Mouse (Mus musculus): ENCODE data around the gene Bcl11b. TPM values are rescaled to one million over a fixed set of nuclear protein-coding genes. Genes with fewer than 3 reads are reported as not detected.

The Bcl11b gene
- polyA plus RNA-seq, 1 experiment: 0.60 TPM

- WGBS: 67% methylated on average over 14 of the region's 14 CpGs
- no peak overlapping the region for H3K4me3 ChIP-seq (replicated peaks; ENCODE audit: control insufficient read depth, low read depth, low read length)
- H3K4me1 ChIP-seq (ENCODE audit: control insufficient read depth, insufficient read depth, low read length): no peaks in the 10 kb centered on the region
- H3K27ac ChIP-seq (ENCODE audit: control insufficient read depth, insufficient read depth, low read depth, low read length, poor library complexity): no peak overlapping the region
- TF ChIP-seq POLR2A (IDR thresholded peaks at IDR 0.05; ENCODE audit: borderline replicate concordance, control insufficient read depth, low read depth, low read length) (no peak), CTCF (IDR thresholded peaks at IDR 0.05; ENCODE audit: control insufficient read depth, insufficient read depth, low read length) (no peak)
Measured at GRCm38 (mm10) chr12:107964396-107965085, 38.9 kb downstream of the Bcl11b start.

GRCm38 (mm10) chr12:107962852-107963251 lies 40.5 kb downstream of the Bcl11b start:
- H3K4me1 ChIP-seq (ENCODE audit: control insufficient read depth, insufficient read depth, low read length): no peaks in the 10 kb centered on the region
- TF ChIP-seq CTCF (IDR thresholded peaks at IDR 0.05; ENCODE audit: control insufficient read depth, insufficient read depth, low read length): no peak
- no peak for TF ChIP-seq POLR2A (IDR thresholded peaks at IDR 0.05; ENCODE audit: borderline replicate concordance, control insufficient read depth, low read depth, low read length)

GRCm38 (mm10) chr12:107961843-107962242 lies 41.6 kb downstream of the Bcl11b start:
- TF ChIP-seq CTCF (IDR thresholded peaks at IDR 0.05; ENCODE audit: control insufficient read depth, insufficient read depth, low read length): no peak
- no peak for TF ChIP-seq POLR2A (IDR thresholded peaks at IDR 0.05; ENCODE audit: borderline replicate concordance, control insufficient read depth, low read depth, low read length)
- no peaks in the 10 kb centered on the region for H3K4me1 ChIP-seq (ENCODE audit: control insufficient read depth, insufficient read depth, low read length)
- 62% methylated on average over 15 of the region's 15 CpGs for WGBS

More at GRCm38 (mm10) chr12:107962852-107963251, 40.5 kb downstream of the Bcl11b start:
- WGBS: 32% methylated on average over 7 of the region's 7 CpGs
- no peak overlapping the region for H3K27ac ChIP-seq (ENCODE audit: control insufficient read depth, insufficient read depth, low read depth, low read length, poor library complexity)
- no peak overlapping the region for H3K4me3 ChIP-seq (replicated peaks; ENCODE audit: control insufficient read depth, low read depth, low read length)

GRCm38 (mm10) chr12:107960789-107961491 lies 42.5 kb downstream of the Bcl11b start:
- no peaks in the 10 kb centered on the region for H3K4me1 ChIP-seq (ENCODE audit: control insufficient read depth, insufficient read depth, low read length)
- TF ChIP-seq POLR2A (IDR thresholded peaks at IDR 0.05; ENCODE audit: borderline replicate concordance, control insufficient read depth, low read depth, low read length) (no peak), CTCF (IDR thresholded peaks at IDR 0.05; ENCODE audit: control insufficient read depth, insufficient read depth, low read length) (no peak)
- 51% methylated on average over 12 of the region's 12 CpGs for WGBS

More at GRCm38 (mm10) chr12:107961843-107962242, 41.6 kb downstream of the Bcl11b start:
- Histone ChIP-seq H3K4me3 (replicated peaks; ENCODE audit: control insufficient read depth, low read depth, low read length) (no peak overlapping the region), H3K27ac (ENCODE audit: control insufficient read depth, insufficient read depth, low read depth, low read length, poor library complexity) (no peak overlapping the region)

GRCm38 (mm10) chr12:107960365-107960764 lies 43.0 kb downstream of the Bcl11b start:
- Histone ChIP-seq H3K4me1 (ENCODE audit: control insufficient read depth, insufficient read depth, low read length) (no peaks in the 10 kb centered on the region), H3K4me3 (replicated peaks; ENCODE audit: control insufficient read depth, low read depth, low read length) (no peak overlapping the region), H3K27ac (ENCODE audit: control insufficient read depth, insufficient read depth, low read depth, low read length, poor library complexity) (no peak overlapping the region)
- WGBS: 82% methylated on average over 14 of the region's 14 CpGs
- no peak for TF ChIP-seq CTCF (IDR thresholded peaks at IDR 0.05; ENCODE audit: control insufficient read depth, insufficient read depth, low read length)
- TF ChIP-seq POLR2A (IDR thresholded peaks at IDR 0.05; ENCODE audit: borderline replicate concordance, control insufficient read depth, low read depth, low read length): no peak

More at GRCm38 (mm10) chr12:107960789-107961491, 42.5 kb downstream of the Bcl11b start:
- Histone ChIP-seq H3K4me3 (replicated peaks; ENCODE audit: control insufficient read depth, low read depth, low read length) (no peak overlapping the region), H3K27ac (ENCODE audit: control insufficient read depth, insufficient read depth, low read depth, low read length, poor library complexity) (no peak overlapping the region)

- no peak overlapping the region for H3K4me3 ChIP-seq (replicated peaks; ENCODE audit: control insufficient read depth, low read depth, low read length)
- no peak overlapping the region for H3K27ac ChIP-seq (ENCODE audit: control insufficient read depth, insufficient read depth, low read depth, low read length, poor library complexity)
- WGBS: 83% methylated on average over 8 of the region's 8 CpGs
- TF ChIP-seq POLR2A (IDR thresholded peaks at IDR 0.05; ENCODE audit: borderline replicate concordance, control insufficient read depth, low read depth, low read length) (no peak), CTCF (IDR thresholded peaks at IDR 0.05; ENCODE audit: control insufficient read depth, insufficient read depth, low read length) (no peak)
- H3K4me1 ChIP-seq (ENCODE audit: control insufficient read depth, insufficient read depth, low read length): no peaks in the 10 kb centered on the region
Measured at GRCm38 (mm10) chr12:107959872-107960271, 43.5 kb downstream of the Bcl11b start.

- WGBS: 85% methylated on average over 16 of the region's 16 CpGs
- TF ChIP-seq CTCF (IDR thresholded peaks at IDR 0.05; ENCODE audit: control insufficient read depth, insufficient read depth, low read length) (no peak), POLR2A (IDR thresholded peaks at IDR 0.05; ENCODE audit: borderline replicate concordance, control insufficient read depth, low read depth, low read length) (no peak)
- H3K4me3 ChIP-seq (replicated peaks; ENCODE audit: control insufficient read depth, low read depth, low read length): no peak overlapping the region
Measured at GRCm38 (mm10) chr12:107953044-107953684, 50.2 kb downstream of the Bcl11b start.

GRCm38 (mm10) chr12:107952318-107952724 lies 51.1 kb downstream of the Bcl11b start:
- WGBS: 82% methylated on average over 20 of the region's 20 CpGs
- TF ChIP-seq POLR2A (IDR thresholded peaks at IDR 0.05; ENCODE audit: borderline replicate concordance, control insufficient read depth, low read depth, low read length) (no peak), CTCF (IDR thresholded peaks at IDR 0.05; ENCODE audit: control insufficient read depth, insufficient read depth, low read length) (no peak)
- no peak overlapping the region for H3K27ac ChIP-seq (ENCODE audit: control insufficient read depth, insufficient read depth, low read depth, low read length, poor library complexity)

More at GRCm38 (mm10) chr12:107953044-107953684, 50.2 kb downstream of the Bcl11b start:
- Histone ChIP-seq H3K27ac (ENCODE audit: control insufficient read depth, insufficient read depth, low read depth, low read length, poor library complexity) (no peak overlapping the region), H3K4me1 (ENCODE audit: control insufficient read depth, insufficient read depth, low read length) (no peaks in the 10 kb centered on the region)

More at GRCm38 (mm10) chr12:107952318-107952724, 51.1 kb downstream of the Bcl11b start:
- H3K4me3 ChIP-seq (replicated peaks; ENCODE audit: control insufficient read depth, low read depth, low read length): no peak overlapping the region
- no peaks in the 10 kb centered on the region for H3K4me1 ChIP-seq (ENCODE audit: control insufficient read depth, insufficient read depth, low read length)
